Mouse (Mus musculus) embryonic facial prominence, embryonic 10.5 days (tissue): Measurements from ENCODE around the gene Gdf3. TPM values are rescaled to one million over a fixed set of nuclear protein-coding genes. Genes with fewer than 3 reads are reported as not detected.

ENCODE experiments used
- DNase-seq: peaks from one replicate; pipeline ENCODE4 v3.0.0-alpha.2; 2017; ENCODE audit warnings: low spot score
- H3K27ac ChIP-seq: fragments of 300-500 bp; sonication (generic); replicated peaks from 2 replicates; pipeline ENCODE4 v1.5.1; 2016; ENCODE audit warnings: mild to moderate bottlenecking
- H3K27me3 ChIP-seq: fragments of 300-500 bp; sonication (generic); replicated peaks from 2 replicates; pipeline ENCODE4 v1.6.1; 2016; ENCODE audit warnings: low read depth, mild to moderate bottlenecking; ENCODE audit not compliant: poor library complexity, severe bottlenecking
- H3K36me3 ChIP-seq: fragments of 300-500 bp; sonication (generic); replicated peaks from 2 replicates; pipeline ENCODE4 v1.6.1; 2016; ENCODE audit warnings: mild to moderate bottlenecking, moderate library complexity
- H3K4me1 ChIP-seq: fragments of 300-500 bp; sonication (generic); 2 replicates; pipeline ENCODE4 v1.6.1; 2016
- H3K4me3 ChIP-seq: fragments of 300-500 bp; sonication (generic); 2 replicates; pipeline ENCODE4 v1.5.1; 2016; ENCODE audit warnings: mild to moderate bottlenecking, moderate library complexity
- H3K9me3 ChIP-seq: fragments of 300-500 bp; sonication (generic); 2 replicates; pipeline ENCODE4 v1.6.1; 2016; ENCODE audit warnings: mild to moderate bottlenecking
- WGBS: fragments of 180-500 bp; shearing (Covaris S2); methylation state at CpG from one replicate; pipeline ENCODE4 v1.1.7; 2016; 5-methylcytosine and 5-hydroxymethylcytosine counted together
- polyA plus RNA-seq: library from polyadenylated mRNA; unstranded; fragments of >200 nt; fragmentation: Nextera tagmentation; extraction: Ambion mirVana; gene quantifications from 2 replicates; pipeline ENCODE4 v1.2.1, GENCODE M21; 2016

Gene Gdf3
- polyA plus RNA-seq, 1 experiment from 2014 or later: 0.06 TPM

DNA sequence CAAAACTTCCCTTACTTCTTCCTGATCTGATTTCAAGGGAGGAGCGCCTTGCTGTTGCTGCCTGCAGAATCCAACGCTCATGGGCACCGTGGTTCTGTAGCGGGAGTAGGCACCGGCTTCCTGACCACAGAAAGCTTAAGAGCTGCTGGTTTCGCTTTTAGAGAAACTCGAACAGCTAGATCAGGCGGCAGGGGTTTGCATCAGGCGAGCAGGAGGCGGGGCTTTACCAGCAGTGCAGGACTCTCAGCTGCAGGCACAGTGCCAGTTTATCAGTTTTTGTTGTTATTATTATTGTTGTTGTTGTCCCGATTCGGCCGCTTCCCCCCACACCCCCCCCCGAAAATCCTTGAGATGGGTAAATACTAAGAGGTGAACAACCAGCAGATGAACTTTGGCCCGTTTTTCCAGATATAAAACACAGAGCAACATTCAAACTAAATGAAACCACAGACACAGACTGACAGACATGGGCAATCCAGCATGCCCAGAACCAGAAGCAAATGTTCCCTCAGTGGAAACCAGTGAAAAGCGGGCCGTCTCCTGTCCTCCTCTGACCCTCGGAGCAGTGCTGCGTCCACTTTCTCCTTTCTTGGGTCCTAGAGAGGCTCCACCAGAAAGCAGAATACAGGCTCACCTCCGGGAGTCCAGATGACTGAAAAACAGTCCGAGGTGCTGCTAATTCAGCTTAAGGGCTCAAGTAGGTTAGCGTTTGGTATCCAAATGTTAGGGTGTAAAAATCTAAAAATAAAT, 7.5 kb downstream of the Gdf3 start, which contains the start of gene Apobec1:
Gene Apobec1, minus strand, starts transcription at position 203 of the 750 bp plus-strand sequence.
- peak within 1 kb of the TSS; percentile 74 for H3K27ac ChIP-seq
- H3K36me3 ChIP-seq: no peaks in the 10 kb centered on the region
- DNase-seq: peak; percentile 67
- peak within 1 kb of the TSS; percentile 57 for H3K4me3 ChIP-seq
- H3K4me1 ChIP-seq: peaks cover 4% of the 10 kb centered on the region; the same call in 1 of the 2 replicates
- 8% methylated on average over 22 of the region's 22 CpGs for WGBS
- H3K27me3 ChIP-seq: no peaks in the 10 kb centered on the region
- H3K9me3 ChIP-seq: no peaks in the 10 kb centered on the region

DNA sequence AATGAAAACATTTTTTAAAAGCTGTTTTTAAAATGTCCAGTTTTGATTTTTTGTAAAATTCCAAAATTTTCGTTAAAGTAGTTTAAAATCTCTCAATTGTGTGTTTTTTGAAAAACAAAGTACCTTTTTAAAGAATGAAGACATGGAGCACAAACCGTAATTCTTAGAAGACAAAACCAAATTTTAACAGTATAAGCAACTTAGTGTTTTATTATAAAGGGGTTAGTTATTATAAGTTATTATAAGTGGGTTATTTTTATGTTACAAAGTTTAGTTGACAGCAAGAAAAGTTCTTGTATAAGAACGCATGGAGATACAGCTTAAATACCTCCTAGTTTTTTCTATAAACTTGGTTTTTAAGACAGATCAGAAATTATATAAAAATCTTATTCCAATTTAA, 8.3 kb downstream of the Gdf3 start:
- Histone ChIP-seq H3K27me3 (no peaks in the 10 kb centered on the region), H3K4me3 (peak overlapping the region; percentile 57; the same call in 1 of the 2 replicates), H3K4me1 (peaks cover 4% of the 10 kb centered on the region; the same call in 1 of the 2 replicates), H3K9me3 (no peaks in the 10 kb centered on the region), H3K36me3 (no peaks in the 10 kb centered on the region), H3K27ac (no peak overlapping the region)
- DNase-seq: no peak
- 86% methylated on average over 3 of the region's 3 CpGs for WGBS

DNA sequence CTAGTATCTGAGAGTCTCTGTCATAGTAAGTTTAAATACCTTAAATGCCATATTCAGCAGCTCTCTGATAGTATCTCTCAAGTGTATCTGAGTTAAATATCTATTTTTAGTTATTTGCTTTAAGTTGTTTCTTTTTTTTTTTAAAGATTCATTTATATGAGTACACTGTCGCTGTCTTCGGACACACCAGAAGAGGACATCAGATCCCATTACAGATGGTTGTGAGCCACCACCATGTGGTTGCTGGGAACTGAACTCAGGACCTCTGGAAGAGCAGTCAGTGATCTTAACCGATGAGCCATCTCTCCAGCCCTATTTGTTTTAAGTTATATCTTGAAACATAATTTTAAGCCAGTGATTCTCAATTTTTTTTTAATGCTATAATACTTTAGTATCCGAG, 8.9 kb downstream of the Gdf3 start:
- no peaks in the 10 kb centered on the region for H3K36me3 ChIP-seq
- 92% methylated on average over 4 of the region's 4 CpGs for WGBS
- H3K27me3 ChIP-seq: no peaks in the 10 kb centered on the region
- DNase-seq: no peak
- no peak overlapping the region for H3K4me3 ChIP-seq
- H3K27ac ChIP-seq: no peak overlapping the region
- H3K4me1 ChIP-seq: peaks cover 4% of the 10 kb centered on the region; the same call in 1 of the 2 replicates
- H3K9me3 ChIP-seq: no peaks in the 10 kb centered on the region

DNA sequence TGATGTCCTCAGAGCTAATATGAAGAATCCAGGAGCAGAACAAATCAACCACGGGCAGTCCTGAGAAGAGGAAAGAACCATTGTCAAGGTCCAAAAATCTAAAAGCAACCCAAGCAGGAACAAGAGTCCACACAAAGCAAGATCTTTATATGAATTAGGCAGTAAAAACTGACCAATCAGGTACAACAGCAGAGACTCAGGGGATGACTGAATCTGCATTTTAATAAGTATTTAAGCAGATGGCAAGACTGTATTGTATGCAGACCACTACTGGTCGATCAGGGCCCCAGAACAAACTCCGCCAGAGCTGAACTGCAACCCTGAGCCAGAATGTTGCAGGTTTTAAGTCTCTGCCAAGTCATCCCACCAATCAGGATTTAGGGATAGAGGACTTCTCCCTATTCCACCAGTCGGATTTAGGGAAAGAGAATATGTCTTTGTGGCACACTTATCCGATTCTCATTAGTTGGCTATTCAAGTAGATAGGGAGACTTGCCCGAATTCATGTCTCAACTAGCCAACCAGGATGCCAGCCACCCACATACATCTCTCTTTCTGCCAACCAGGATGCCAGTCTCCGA, 9.7 kb downstream of the Gdf3 start:
- no peaks in the 10 kb centered on the region for H3K36me3 ChIP-seq
- H3K9me3 ChIP-seq: no peaks in the 10 kb centered on the region
- H3K27ac ChIP-seq: no peak overlapping the region
- no peaks in the 10 kb centered on the region for H3K27me3 ChIP-seq
- H3K4me1 ChIP-seq: peaks cover 4% of the 10 kb centered on the region; the same call in 1 of the 2 replicates
- DNase-seq: no peak
- WGBS: 87% methylated on average over 7 of the region's 7 CpGs
- no peak overlapping the region for H3K4me3 ChIP-seq

DNA sequence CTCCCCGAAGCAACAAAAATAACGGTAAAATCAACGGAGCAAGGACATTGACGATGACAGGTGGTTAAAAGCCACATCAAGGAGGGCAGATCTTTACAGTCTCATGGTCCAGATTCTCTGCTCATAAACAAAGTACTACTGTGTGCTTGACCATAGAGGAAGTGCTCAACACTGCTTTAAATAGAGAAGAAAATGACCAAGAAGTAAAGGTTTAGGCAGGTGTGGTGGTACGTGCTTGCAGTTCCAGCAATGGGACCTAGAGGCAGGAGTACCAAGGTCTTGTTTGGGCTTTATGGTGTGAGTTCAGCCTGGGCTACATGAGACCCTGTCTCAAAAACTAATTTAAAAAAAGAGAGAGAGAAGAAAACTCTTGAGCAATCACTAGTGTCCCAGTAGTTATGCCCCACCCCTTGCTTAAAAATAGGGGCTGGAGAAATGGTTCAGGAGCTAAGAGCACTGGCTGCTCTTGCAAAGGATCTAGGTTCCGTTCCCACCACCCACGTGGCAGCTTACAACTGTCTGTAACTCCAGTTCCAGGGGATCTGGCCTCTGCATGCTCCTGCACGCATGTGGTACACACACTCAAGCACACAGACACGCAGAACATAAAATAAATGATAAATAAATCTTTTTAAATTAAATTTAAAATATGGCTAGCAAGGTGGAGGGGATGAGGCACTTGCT, 10.7 kb downstream of the Gdf3 start:
- Histone ChIP-seq H3K9me3 (no peaks in the 10 kb centered on the region), H3K36me3 (no peaks in the 10 kb centered on the region), H3K27ac (no peak overlapping the region), H3K27me3 (no peaks in the 10 kb centered on the region), H3K4me3 (no peak overlapping the region), H3K4me1 (peaks cover 4% of the 10 kb centered on the region; the same call in 1 of the 2 replicates)
- DNase-seq: no peak
- WGBS: 93% methylated on average over 9 of the region's 9 CpGs

DNA sequence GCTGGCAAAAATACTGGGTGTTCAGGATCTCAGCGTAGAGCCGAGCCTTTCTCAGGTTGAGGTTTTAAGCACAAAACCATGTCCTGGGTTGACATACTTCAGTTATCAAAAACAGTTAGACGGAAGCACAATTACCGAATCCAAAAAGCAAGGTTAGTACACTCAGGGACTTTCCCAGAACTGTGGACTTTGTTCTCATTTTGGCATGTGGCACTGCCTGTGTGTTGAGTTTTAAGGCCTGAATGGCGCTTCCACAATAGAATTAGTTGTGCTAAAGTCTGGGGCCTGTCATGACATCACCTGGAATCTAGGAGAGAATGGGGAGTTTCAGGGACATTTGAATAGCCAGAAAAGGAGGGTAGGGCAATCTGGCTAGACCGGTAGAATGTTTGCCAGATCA, 11.5 kb downstream of the Gdf3 start:
- Histone ChIP-seq H3K4me3 (no peak overlapping the region), H3K4me1 (peaks cover 4% of the 10 kb centered on the region; the same call in 1 of the 2 replicates), H3K9me3 (no peaks in the 10 kb centered on the region), H3K27me3 (no peaks in the 10 kb centered on the region), H3K27ac (no peak overlapping the region), H3K36me3 (no peaks in the 10 kb centered on the region)
- no peak for DNase-seq
- 91% methylated on average over 6 of the region's 6 CpGs for WGBS

DNA sequence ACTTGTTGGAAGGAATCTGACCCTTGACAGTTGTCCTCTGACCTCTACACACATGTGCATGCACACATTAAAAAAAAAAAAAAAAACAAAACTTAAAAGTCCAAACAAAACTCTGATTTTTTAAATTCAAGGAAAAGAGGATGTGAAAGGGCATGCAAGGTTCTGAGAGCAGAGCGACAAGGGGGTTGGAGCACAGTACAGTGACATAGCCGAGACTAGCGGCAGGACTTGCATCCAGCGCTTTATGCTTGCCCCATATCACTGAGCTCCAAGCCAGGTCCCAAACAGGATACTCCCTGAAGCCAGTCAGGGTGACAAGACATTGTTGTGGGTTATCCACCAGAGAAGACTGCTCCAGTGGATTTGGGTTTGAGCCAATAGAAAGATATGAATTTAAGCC, 11.9 kb downstream of the Gdf3 start:
- H3K27ac ChIP-seq: no peak overlapping the region
- 94% methylated on average over 4 of the region's 4 CpGs for WGBS
- no peak for DNase-seq
- peaks cover 4% of the 10 kb centered on the region; the same call in 1 of the 2 replicates for H3K4me1 ChIP-seq
- H3K27me3 ChIP-seq: no peaks in the 10 kb centered on the region
- H3K9me3 ChIP-seq: no peaks in the 10 kb centered on the region
- no peak overlapping the region for H3K4me3 ChIP-seq
- no peaks in the 10 kb centered on the region for H3K36me3 ChIP-seq

DNA sequence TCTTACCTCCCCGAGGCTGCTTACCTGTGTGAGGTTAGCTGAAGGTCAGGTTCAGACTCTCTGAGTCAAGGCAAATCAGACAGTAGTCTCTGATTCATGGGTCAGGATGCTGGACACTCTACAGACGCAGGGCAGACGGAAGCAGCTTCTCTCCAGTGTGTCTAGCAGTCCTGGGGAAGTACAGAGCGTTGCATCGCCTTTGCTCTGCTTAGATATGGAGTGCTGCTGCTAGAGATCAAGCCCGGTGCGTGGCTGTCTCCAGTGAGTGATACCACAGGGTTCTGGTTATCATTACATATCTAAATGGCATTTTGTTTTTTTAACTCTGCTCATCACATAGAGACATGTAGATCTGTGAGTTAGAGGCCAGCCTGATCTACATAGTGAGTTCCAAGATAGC, 13.3 kb downstream of the Gdf3 start:
- Histone ChIP-seq H3K9me3 (no peaks in the 10 kb centered on the region), H3K4me3 (no peak overlapping the region), H3K27me3 (no peaks in the 10 kb centered on the region), H3K27ac (no peak overlapping the region), H3K4me1 (no peaks in the 10 kb centered on the region), H3K36me3 (no peaks in the 10 kb centered on the region)
- WGBS: 89% methylated on average over 7 of the region's 7 CpGs
- no peak for DNase-seq

DNA sequence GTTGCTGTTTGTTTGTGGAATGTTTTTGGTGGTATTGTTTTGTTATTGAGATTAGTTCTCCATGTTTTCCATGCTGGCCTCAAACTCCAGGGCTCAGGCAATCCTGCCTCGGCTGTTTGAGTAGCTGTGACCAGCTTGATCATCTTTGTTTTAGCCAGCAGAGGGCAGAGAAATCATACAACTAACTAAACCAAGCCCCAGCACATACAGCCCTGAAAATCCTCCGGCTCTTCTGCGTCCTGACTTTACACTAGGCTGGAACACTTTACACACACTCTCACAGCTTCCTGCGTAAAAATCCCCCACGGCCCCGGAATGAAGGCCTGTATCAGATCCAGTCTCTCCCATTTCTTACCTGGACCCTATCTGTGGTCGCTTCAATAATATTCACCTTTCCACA, 14.2 kb downstream of the Gdf3 start:
- H3K27me3 ChIP-seq: no peaks in the 10 kb centered on the region
- no peak for DNase-seq
- 42% methylated on average over 7 of the region's 7 CpGs for WGBS
- no peak overlapping the region for H3K4me3 ChIP-seq
- no peaks in the 10 kb centered on the region for H3K4me1 ChIP-seq
- no peak overlapping the region for H3K27ac ChIP-seq
- no peaks in the 10 kb centered on the region for H3K36me3 ChIP-seq
- no peaks in the 10 kb centered on the region for H3K9me3 ChIP-seq

DNA sequence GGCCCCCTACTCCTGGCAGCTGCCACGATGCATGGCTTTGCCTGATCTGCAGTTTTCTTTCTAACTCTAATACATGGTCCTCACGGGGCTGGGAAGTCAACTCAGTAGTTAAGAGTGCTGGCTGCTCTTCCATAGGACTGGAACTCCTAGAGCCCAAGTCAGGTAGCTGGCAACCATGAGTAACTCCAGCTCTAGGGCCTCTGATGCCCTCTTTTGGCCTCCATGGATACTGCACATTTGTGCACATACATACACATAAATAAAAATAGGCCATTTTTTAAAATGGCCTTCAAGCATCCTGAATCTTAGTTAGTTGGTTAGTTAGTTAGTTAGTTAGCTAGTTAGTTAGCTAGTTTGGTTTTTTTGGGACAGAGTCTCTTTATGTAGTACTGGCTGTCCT, 17.0 kb downstream of the Gdf3 start:
- Histone ChIP-seq H3K4me1 (no peaks in the 10 kb centered on the region), H3K36me3 (no peaks in the 10 kb centered on the region), H3K27ac (no peak overlapping the region), H3K27me3 (no peaks in the 10 kb centered on the region), H3K4me3 (no peak overlapping the region), H3K9me3 (no peaks in the 10 kb centered on the region)
- no peak for DNase-seq
- WGBS: 92% methylated on average over 2 of the region's 2 CpGs

DNA sequence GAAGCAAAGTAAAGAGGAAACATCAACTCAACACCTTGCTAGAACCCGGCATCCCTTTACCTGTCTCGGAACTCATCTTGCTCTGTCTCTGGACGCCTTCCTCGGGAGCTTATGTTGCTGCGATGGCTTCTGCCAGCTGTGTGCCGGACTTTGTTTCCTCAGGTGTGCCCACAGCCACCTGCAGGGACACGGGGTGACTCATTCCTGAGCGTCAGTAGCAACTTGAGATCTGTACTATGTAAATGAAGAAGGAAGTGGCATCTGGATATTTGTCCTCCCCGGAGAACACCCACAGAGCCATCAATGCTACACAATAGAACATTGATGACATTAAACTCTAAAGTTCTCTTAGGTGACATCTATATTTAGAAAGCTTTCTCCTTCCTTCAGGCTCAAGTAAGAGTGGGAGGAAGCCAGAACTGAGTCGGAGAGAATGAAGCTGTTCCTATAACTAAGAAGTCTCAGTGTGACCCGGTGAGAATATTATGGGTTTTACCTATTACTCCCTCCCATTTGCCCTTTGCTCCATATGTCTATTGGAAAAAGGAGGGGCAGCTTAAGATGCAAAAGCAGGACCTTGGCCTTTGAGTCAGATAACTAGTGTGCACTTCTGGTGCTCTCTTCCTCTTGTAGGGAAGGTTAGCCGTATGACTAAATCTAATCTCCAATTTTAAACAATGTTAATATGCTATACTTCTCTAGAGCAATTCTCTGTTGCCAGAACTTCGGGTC, 18.7 kb downstream of the Gdf3 start:
- Histone ChIP-seq H3K4me1 (no peaks in the 10 kb centered on the region), H3K27ac (no peak overlapping the region), H3K4me3 (no peak overlapping the region), H3K27me3 (no peaks in the 10 kb centered on the region), H3K36me3 (no peaks in the 10 kb centered on the region), H3K9me3 (no peaks in the 10 kb centered on the region)
- WGBS: 87% methylated on average over 13 of the region's 13 CpGs
- DNase-seq: no peak

DNA sequence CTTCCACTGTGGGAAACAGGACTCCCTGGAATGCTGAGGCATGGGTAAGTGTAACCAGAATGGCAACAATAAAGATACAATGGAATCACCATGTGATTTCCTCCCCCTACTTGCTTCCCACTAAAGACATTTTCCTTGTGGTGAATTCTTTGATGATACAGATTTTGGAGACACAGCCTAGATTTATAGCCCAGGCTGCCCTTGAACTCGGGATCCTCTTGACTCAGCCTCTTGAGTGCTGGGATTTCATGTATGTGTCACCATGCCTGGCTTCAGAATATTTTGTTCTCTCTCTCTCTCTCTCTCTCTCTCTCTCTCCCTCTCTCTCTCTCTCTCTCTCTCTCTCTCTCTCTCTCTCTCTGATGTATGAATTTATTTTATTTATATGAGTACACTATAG, 30.8 kb downstream of the Gdf3 start:
- DNase-seq: no peak
- Histone ChIP-seq H3K9me3 (no peaks in the 10 kb centered on the region), H3K27me3 (no peaks in the 10 kb centered on the region), H3K27ac (no peak overlapping the region), H3K4me1 (no peaks in the 10 kb centered on the region), H3K36me3 (no peaks in the 10 kb centered on the region), H3K4me3 (no peak overlapping the region)
- WGBS: 79% methylated on average over 1 of the region's 1 CpGs
